Mouse (Mus musculus) liver, embryonic 14.5 days (tissue): ENCODE measurements at regions not wholly inside any gene's neighbourhood (a gene's known extent, or its start where the extent isn't known, plus 50 kb on each side); places are given as distances from the start of the nearest gene placed in this dataset.

Experiments used
- CTCF ChIP-seq: IDR thresholded peaks from 2 replicates; pipeline ENCODE4 v1.5.1; 2016; ENCODE audit warnings: antibody characterized with exemption, low read depth, control low read depth
- EP300 ChIP-seq: IDR thresholded peaks from 2 replicates; pipeline ENCODE4 v1.6.1; 2016; ENCODE audit warnings: antibody characterized with exemption, low read depth

- no peak for TF ChIP-seq CTCF
- TF ChIP-seq EP300, result no peak
Measured at GRCm38 (mm10) chr6:16281938-16282337, 561.5 kb downstream of the Mdfic start.
